Mouse (Mus musculus) hindbrain, embryonic 11.5 days (tissue): ENCODE data around the gene Mettl22. TPM values are rescaled to one million over a fixed set of nuclear protein-coding genes. Genes with fewer than 3 reads are reported as not detected.

Source experiments
- ATAC-seq: fragments of 200-750 bp; cut with Nextera tagmentation; 2 replicates; pipeline ENCODE4 v1.8.0; 2017; ENCODE audit warnings: mild to moderate bottlenecking, moderate TSS enrichment, moderate library complexity; ENCODE audit not compliant: low FRiP score
- DNase-seq: peaks from one replicate; pipeline ENCODE4 v3.0.0-alpha.2; 2015; ENCODE audit warnings: low spot score
- H3K27ac ChIP-seq: fragments of 300-500 bp; sonication (generic); 2 replicates; pipeline ENCODE4 v1.5.1; 2014; ENCODE audit warnings: mild to moderate bottlenecking, low read depth, low read length
- H3K27me3 ChIP-seq: fragments of 300-500 bp; sonication (generic); 2 replicates; pipeline ENCODE4 v1.6.1; 2014; ENCODE audit warnings: mild to moderate bottlenecking, low read length, moderate library complexity, mixed read lengths; ENCODE audit not compliant: control insufficient read depth, insufficient read depth
- H3K36me3 ChIP-seq: fragments of 300-500 bp; sonication (generic); 2 replicates; pipeline ENCODE4 v1.6.1; 2014; ENCODE audit warnings: mild to moderate bottlenecking, low read length, moderate library complexity, mixed read lengths; ENCODE audit not compliant: control insufficient read depth, insufficient read depth
- H3K4me1 ChIP-seq: fragments of 300-500 bp; sonication (generic); replicated peaks from 2 replicates; pipeline ENCODE4 v1.6.1; 2014; ENCODE audit warnings: low read length, mixed read lengths; ENCODE audit not compliant: control insufficient read depth, insufficient read depth
- H3K4me2 ChIP-seq: fragments of 300-500 bp; sonication (generic); replicated peaks from 2 replicates; pipeline ENCODE4 v1.6.1; 2014; ENCODE audit warnings: mild to moderate bottlenecking, low read depth, low read length
- H3K4me3 ChIP-seq: fragments of 300-500 bp; sonication (generic); 2 replicates; pipeline ENCODE4 v1.5.1; 2014; ENCODE audit warnings: low read depth, low read length
- H3K9ac ChIP-seq: fragments of 300-500 bp; sonication (generic); 2 replicates; pipeline ENCODE4 v1.6.1; 2014; ENCODE audit warnings: low read depth, low read length
- H3K9me3 ChIP-seq: fragments of 300-500 bp; sonication (generic); 2 replicates; pipeline ENCODE4 v1.6.1; 2016; ENCODE audit warnings: low read length; ENCODE audit not compliant: control insufficient read depth
- WGBS: fragments of 180-500 bp; shearing (Covaris S2); extraction: QIAGEN DNeasy Blood & Tissue Kit; methylation state at CpG from one replicate; pipeline ENCODE4 v1.1.7; 2014; 5-methylcytosine and 5-hydroxymethylcytosine counted together
- polyA plus RNA-seq: library from polyadenylated mRNA; unstranded; fragments of >200 nt; fragmentation: Nextera tagmentation; extraction: Ambion mirVana; gene quantifications from 2 replicates; pipeline ENCODE4 v1.2.1, GENCODE M21; 2014

Gene Mettl22
- polyA plus RNA-seq, 1 experiment from 2014 or later: 24.2 TPM

- no peaks in the 10 kb centered on the region for H3K27me3 ChIP-seq
- H3K9ac ChIP-seq: no peak overlapping the region
- no peak overlapping the region for H3K27ac ChIP-seq
- DNase-seq: no peak
- WGBS: 68% methylated on average over 5 of the region's 5 CpGs
- no peak for ATAC-seq
- no peaks in the 10 kb centered on the region for H3K9me3 ChIP-seq
- no peak overlapping the region for H3K4me2 ChIP-seq
- peaks cover 2% of the 10 kb centered on the region; the same call in 1 of the 2 replicates for H3K4me1 ChIP-seq
- H3K36me3 ChIP-seq: no peaks in the 10 kb centered on the region
- H3K4me3 ChIP-seq: no peak overlapping the region
Observed at GRCm38 (mm10) chr16:8520525-8520924, 49.9 kb downstream of the Mettl22 start.

DNA sequence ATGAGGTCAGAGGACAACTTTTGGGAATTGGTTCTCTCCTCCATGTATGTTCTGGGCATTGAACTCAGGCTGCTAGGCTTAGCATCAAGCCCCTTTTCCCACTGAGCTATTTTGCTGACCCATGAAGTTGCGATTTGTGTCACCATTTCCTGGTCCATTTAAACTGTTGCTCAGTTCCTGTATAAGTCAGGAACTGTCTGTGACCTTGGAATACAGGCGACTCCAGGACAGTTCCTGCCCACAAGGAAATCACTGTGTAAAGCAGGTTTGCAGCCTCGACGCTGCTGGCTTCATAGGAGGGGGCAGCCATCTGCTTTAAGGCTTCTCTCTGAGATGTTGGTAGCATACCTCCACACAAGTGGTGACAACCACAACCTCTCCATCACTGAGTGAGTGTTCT, 50.7 kb downstream of the Mettl22 start:
- DNase-seq (no peak), ATAC-seq (no peak)
- Histone ChIP-seq H3K9ac (no peak overlapping the region), H3K9me3 (no peaks in the 10 kb centered on the region), H3K27ac (no peak overlapping the region), H3K4me1 (peaks cover 2% of the 10 kb centered on the region; the same call in 1 of the 2 replicates), H3K4me2 (no peak overlapping the region), H3K4me3 (no peak overlapping the region), H3K36me3 (no peaks in the 10 kb centered on the region), H3K27me3 (no peaks in the 10 kb centered on the region)
- 81% methylated on average over 4 of the region's 4 CpGs for WGBS

GRCm38 (mm10) chr16:8523480-8524144, 53.0 kb downstream of the Mettl22 start:
- 40% methylated on average over 11 of the region's 11 CpGs for WGBS
- Histone ChIP-seq H3K9ac (no peak overlapping the region), H3K4me2 (no peak overlapping the region), H3K27ac (0 out of 2 replicates have a peak overlapping the region, but pooled peaks have one; percentile 42), H3K4me1 (peaks cover 2% of the 10 kb centered on the region; the same call in 1 of the 2 replicates), H3K27me3 (no peaks in the 10 kb centered on the region), H3K9me3 (no peaks in the 10 kb centered on the region), H3K36me3 (no peaks in the 10 kb centered on the region), H3K4me3 (no peak overlapping the region)
- DNase-seq (peak; percentile 53), ATAC-seq (peak; percentile 54)

GRCm38 (mm10) chr16:8524163-8524847, 53.7 kb downstream of the Mettl22 start:
- H3K9ac ChIP-seq: no peak overlapping the region
- no peak overlapping the region for H3K4me3 ChIP-seq
- 0 out of 2 replicates have a peak overlapping the region, but pooled peaks have one; percentile 42 for H3K27ac ChIP-seq
- DNase-seq (peak; percentile 5), ATAC-seq (0 out of 2 replicates have a peak, but pooled peaks have one; percentile 27)
- H3K4me1 ChIP-seq: peaks cover 2% of the 10 kb centered on the region; the same call in 1 of the 2 replicates
- no peaks in the 10 kb centered on the region for H3K9me3 ChIP-seq
- no peaks in the 10 kb centered on the region for H3K27me3 ChIP-seq
- no peak overlapping the region for H3K4me2 ChIP-seq
- 73% methylated on average over 16 of the region's 16 CpGs for WGBS
- no peaks in the 10 kb centered on the region for H3K36me3 ChIP-seq

DNA sequence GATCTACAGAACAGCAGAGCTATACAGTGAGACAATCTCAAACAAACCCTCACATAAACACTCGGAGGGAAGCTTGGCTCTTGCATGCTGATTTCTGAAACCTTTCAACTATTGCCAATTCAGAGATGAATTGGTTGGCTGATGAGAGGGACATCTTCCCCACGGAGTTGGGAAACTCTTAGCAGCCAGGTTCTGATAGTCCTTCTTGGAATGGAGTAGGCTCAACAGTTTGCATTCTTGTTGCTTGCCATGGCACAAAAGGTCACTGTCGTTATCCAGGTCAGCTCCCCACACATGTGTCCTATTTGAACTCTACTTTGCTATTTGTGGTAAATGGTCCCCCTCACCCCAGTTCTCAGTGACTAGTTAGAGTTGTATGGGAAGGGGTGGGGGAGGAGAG, 54.7 kb downstream of the Mettl22 start:
- Histone ChIP-seq H3K27ac (no peak overlapping the region), H3K36me3 (no peaks in the 10 kb centered on the region), H3K4me3 (no peak overlapping the region), H3K4me2 (no peak overlapping the region), H3K9me3 (no peaks in the 10 kb centered on the region), H3K27me3 (no peaks in the 10 kb centered on the region), H3K4me1 (peaks cover 2% of the 10 kb centered on the region; the same call in 1 of the 2 replicates), H3K9ac (no peak overlapping the region)
- DNase-seq (no peak), ATAC-seq (no peak)
- WGBS: 68% methylated on average over 3 of the region's 3 CpGs

GRCm38 (mm10) chr16:8525877-8526276, 55.3 kb downstream of the Mettl22 start:
- Histone ChIP-seq H3K9me3 (no peaks in the 10 kb centered on the region), H3K4me1 (peaks cover 2% of the 10 kb centered on the region; the same call in 1 of the 2 replicates), H3K4me3 (no peak overlapping the region), H3K27ac (no peak overlapping the region), H3K27me3 (no peaks in the 10 kb centered on the region), H3K4me2 (no peak overlapping the region), H3K36me3 (no peaks in the 10 kb centered on the region), H3K9ac (no peak overlapping the region)
- ATAC-seq: no peak
- DNase-seq: no peak
- WGBS: 62% methylated on average over 7 of the region's 7 CpGs

GRCm38 (mm10) chr16:8529389-8529788, 58.8 kb downstream of the Mettl22 start:
- WGBS: 86% methylated on average over 1 of the region's 1 CpGs
- H3K9ac ChIP-seq: no peak overlapping the region
- DNase-seq: no peak
- H3K36me3 ChIP-seq: no peaks in the 10 kb centered on the region
- no peak for ATAC-seq
- no peak overlapping the region for H3K27ac ChIP-seq
- H3K4me3 ChIP-seq: no peak overlapping the region
- no peaks in the 10 kb centered on the region for H3K4me1 ChIP-seq
- no peaks in the 10 kb centered on the region for H3K27me3 ChIP-seq
- no peaks in the 10 kb centered on the region for H3K9me3 ChIP-seq
- no peak overlapping the region for H3K4me2 ChIP-seq

GRCm38 (mm10) chr16:8530018-8530417, 59.4 kb downstream of the Mettl22 start:
- Histone ChIP-seq H3K4me2 (no peak overlapping the region), H3K27me3 (no peaks in the 10 kb centered on the region), H3K27ac (no peak overlapping the region), H3K36me3 (no peaks in the 10 kb centered on the region), H3K9ac (no peak overlapping the region), H3K9me3 (no peaks in the 10 kb centered on the region), H3K4me1 (no peaks in the 10 kb centered on the region), H3K4me3 (no peak overlapping the region)
- DNase-seq (no peak), ATAC-seq (no peak)
- 81% methylated on average over 14 of the region's 14 CpGs for WGBS

- H3K4me1 ChIP-seq: no peaks in the 10 kb centered on the region
- ATAC-seq (no peak), DNase-seq (no peak)
- WGBS: 92% methylated on average over 9 of the region's 9 CpGs
- no peak overlapping the region for H3K4me2 ChIP-seq
- no peaks in the 10 kb centered on the region for H3K9me3 ChIP-seq
- H3K4me3 ChIP-seq: no peak overlapping the region
- H3K9ac ChIP-seq: no peak overlapping the region
- no peaks in the 10 kb centered on the region for H3K27me3 ChIP-seq
- H3K36me3 ChIP-seq: no peaks in the 10 kb centered on the region
- no peak overlapping the region for H3K27ac ChIP-seq
Observed at GRCm38 (mm10) chr16:8532461-8532860, 61.9 kb downstream of the Mettl22 start.
